Mouse (Mus musculus): Measurements from ENCODE around the gene G3bp1. TPM values are rescaled to one million over a fixed set of nuclear protein-coding genes. Genes with fewer than 3 reads are reported as not detected.

The G3bp1 gene
- polyA plus RNA-seq, 1 experiment from 2014 or later, result 237 TPM

Small RNA genes within 50 kb of the gene (microRNA-seq; reads per million reads assigned to microRNA genes)
- gene Mir7652, result not detected

Other genes with a start within 250 kb of the G3bp1 start
- 0.14 and 0.22 TPM in 2 replicates for gene Fat2, start 133.1 kb upstream of the G3bp1 start, polyA plus RNA-seq (2016; fragmentation: Nextera tagmentation; extraction: Ambion mirVana)
- gene Sparc, start 46.5 kb upstream of the G3bp1 start, polyA plus RNA-seq (2016; fragmentation: Nextera tagmentation; extraction: Ambion mirVana), result 772 and 814 TPM in 2 replicates
- gene Atox1, start 8.4 kb upstream of the G3bp1 start, polyA plus RNA-seq (2016; fragmentation: Nextera tagmentation; extraction: Ambion mirVana), result 297 and 344 TPM in 2 replicates
- not detected in 2 replicates for gene Glra1, start 138.5 kb downstream of the G3bp1 start, polyA plus RNA-seq (2016; fragmentation: Nextera tagmentation; extraction: Ambion mirVana)

Measured in embryonic facial prominence, embryonic 12.5 days (tissue).